Mouse (Mus musculus) thymus, adult 2 months (tissue): Measurements from ENCODE around the gene Map6. TPM values are rescaled to one million over a fixed set of nuclear protein-coding genes. Genes with fewer than 3 reads are reported as not detected.

Experiments
- DNase-seq: peaks from one replicate; pipeline ENCODE4 v3.0.0; 2021
- H3K27ac ChIP-seq: fragments of 200-500 bp; 2 replicates; pipeline ENCODE4 v1.5.1; 2012; ENCODE audit warnings: low read length, control low read depth; ENCODE audit not compliant: control insufficient read depth, insufficient read depth
- H3K27me3 ChIP-seq: fragments of 200-500 bp; 2 replicates; pipeline ENCODE4 v1.6.1; 2012; ENCODE audit warnings: mild to moderate bottlenecking, low read length, moderate library complexity, mixed read lengths; ENCODE audit not compliant: control insufficient read depth, insufficient read depth
- H3K36me3 ChIP-seq: fragments of 200-500 bp; 2 replicates; pipeline ENCODE4 v1.6.1; 2012; ENCODE audit warnings: mild to moderate bottlenecking, low read length, moderate library complexity; ENCODE audit not compliant: control insufficient read depth, insufficient read depth
- H3K4me1 ChIP-seq: fragments of 200-500 bp; replicated peaks from 2 replicates; pipeline ENCODE4 v1.6.1; 2012; ENCODE audit warnings: low read length; ENCODE audit not compliant: control insufficient read depth, insufficient read depth
- H3K4me3 ChIP-seq: fragments of 200-500 bp; 2 replicates; pipeline ENCODE4 v1.5.1; 2012; ENCODE audit warnings: mild to moderate bottlenecking, low read length, control low read depth, moderate library complexity; ENCODE audit not compliant: control insufficient read depth, insufficient read depth
- CTCF ChIP-seq: fragments of 200-500 bp; IDR thresholded peaks from 2 replicates; pipeline ENCODE4 v1.5.1; 2012; ENCODE audit warnings: mild to moderate bottlenecking, control low read depth, low read length, moderate library complexity, borderline replicate concordance; ENCODE audit not compliant: control insufficient read depth, poor library complexity, insufficient read depth; ENCODE audit errors: extremely low read depth
- POLR2A ChIP-seq: fragments of 200-500 bp; IDR thresholded peaks from 2 replicates; pipeline ENCODE4 v1.6.1; 2012; ENCODE audit warnings: mild to moderate bottlenecking, low read length, control low read depth, moderate library complexity; ENCODE audit not compliant: control insufficient read depth, poor library complexity, insufficient read depth; ENCODE audit errors: extremely low read depth
- WGBS: fragments of 180-500 bp; shearing (Covaris S2); methylation state at CpG from one replicate; pipeline ENCODE4 v1.1.7; 2018; 5-methylcytosine and 5-hydroxymethylcytosine counted together
- polyA plus RNA-seq: library from polyadenylated mRNA; depleted of rRNA; stranded (reverse); fragments of >200 nt; gene quantifications from 2 replicates; pipeline ENCODE4 v1.2.3, GENCODE M21; 2012; rRNA removed

Gene Map6
- polyA plus RNA-seq, 1 experiment = 1.3 TPM

DNA sequence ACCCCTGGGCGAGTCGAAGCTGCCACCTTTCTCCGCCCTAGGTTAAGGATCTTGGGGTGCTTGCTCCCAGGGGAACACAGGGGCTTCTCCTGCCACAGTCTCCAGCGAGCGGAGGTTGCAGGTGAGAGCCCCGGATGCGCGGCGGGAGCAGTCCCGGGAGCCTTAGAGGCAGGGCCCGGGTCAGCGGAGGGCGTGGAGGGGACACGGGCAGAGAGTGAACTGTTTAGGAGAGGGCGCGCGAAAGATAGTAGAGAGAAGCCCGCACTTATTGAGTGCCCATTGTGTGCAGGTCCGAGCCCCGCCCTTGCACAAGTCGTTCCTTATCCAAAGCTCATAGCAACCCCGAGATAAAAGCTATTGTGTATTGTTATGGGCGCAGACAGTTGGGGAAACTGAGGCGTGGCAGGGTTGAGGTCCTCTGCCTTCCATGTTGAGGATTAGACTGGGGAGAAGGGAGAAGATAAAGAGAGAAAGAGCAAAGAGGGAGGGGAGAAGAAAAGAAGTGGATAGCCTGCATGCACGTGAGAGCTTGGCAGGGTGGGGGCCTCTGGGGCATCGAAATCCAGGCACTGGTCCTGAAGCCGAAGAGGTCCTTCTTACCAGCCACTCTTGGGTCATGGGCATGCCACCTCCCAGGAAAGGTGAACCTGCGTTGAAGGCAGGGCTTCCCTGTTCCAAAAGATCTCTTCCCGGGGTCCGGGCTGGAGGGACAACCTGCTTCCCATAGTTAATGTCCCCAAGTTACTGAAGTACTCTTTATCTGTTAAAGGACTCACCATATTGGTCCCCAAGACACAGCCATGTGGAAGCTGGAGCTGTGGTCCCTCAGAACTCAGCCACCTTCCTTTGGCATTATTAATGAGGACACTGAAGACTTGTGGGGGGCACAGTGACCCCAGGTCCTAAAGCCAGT is 115.1 kb downstream of the Map6 start:
- Histone ChIP-seq H3K4me3 (peak overlapping the region; percentile 59), H3K36me3 (no peaks in the 10 kb centered on the region), H3K4me1 (peaks cover 19% of the 10 kb centered on the region), H3K27me3 (peaks cover 8% of the 10 kb centered on the region; the same call in 1 of the 2 replicates), H3K27ac (no peak overlapping the region)
- WGBS = 22% methylated on average over 30 of the region's 30 CpGs
- peak; percentile 33 for DNase-seq
- no peak for TF ChIP-seq CTCF

DNA sequence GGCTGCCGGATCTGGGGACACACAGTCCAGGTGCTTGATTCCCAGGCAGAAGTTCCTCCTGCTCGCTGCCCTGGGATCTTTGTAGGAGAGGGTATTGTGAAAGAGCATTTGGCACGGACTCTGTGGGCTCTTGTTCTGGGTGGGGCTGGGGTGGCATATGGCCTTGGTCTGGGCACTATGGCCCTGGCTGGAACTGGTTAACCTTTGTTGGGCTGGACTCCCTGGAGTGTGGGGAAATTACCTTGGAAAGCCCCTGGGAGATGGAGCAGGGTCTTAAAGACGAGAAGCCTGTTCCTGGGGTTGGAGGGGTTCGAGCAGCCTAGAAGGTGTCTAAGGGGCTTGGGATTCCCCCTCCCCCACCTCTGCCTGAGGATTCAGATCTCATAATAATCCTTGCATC is 116.0 kb downstream of the Map6 start:
- Histone ChIP-seq H3K4me1 (peaks cover 19% of the 10 kb centered on the region), H3K27ac (no peak overlapping the region), H3K27me3 (peaks cover 8% of the 10 kb centered on the region; the same call in 1 of the 2 replicates), H3K36me3 (no peaks in the 10 kb centered on the region), H3K4me3 (no peak overlapping the region)
- WGBS = 89% methylated on average over 5 of the region's 5 CpGs
- TF ChIP-seq POLR2A (no peak), CTCF (no peak)
- DNase-seq = no peak

DNA sequence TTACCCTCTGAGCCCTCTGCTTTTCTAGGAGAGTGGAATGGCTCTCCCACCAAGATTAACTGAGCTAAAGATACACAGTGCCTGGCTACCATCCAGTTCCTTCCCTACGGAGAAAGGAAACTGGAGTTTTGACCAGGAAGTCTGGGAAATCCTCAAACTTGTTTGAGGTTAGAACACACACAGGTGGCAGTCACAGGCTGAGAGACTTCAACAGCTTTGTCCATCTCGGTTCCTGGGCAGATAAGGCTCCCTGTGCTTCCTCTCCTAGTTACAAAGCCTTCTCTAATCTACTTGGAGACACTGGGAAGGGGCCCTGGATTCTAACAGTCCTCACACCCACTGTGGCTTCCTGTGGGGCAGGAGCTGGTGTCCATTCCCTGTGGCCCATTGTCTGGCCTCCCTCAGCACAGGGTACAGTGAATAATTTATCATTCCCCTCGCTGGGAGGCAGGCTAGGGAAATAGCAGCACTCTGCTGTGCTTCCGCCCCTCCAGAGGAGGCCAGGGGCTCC is 116.9 kb downstream of the Map6 start:
- H3K4me1 ChIP-seq = peaks cover 19% of the 10 kb centered on the region
- 68% methylated on average over 4 of the region's 4 CpGs for WGBS
- no peak for DNase-seq
- H3K4me3 ChIP-seq = no peak overlapping the region
- TF ChIP-seq CTCF (no peak), POLR2A (no peak)
- no peaks in the 10 kb centered on the region for H3K36me3 ChIP-seq
- no peak overlapping the region for H3K27ac ChIP-seq
- H3K27me3 ChIP-seq = peaks cover 8% of the 10 kb centered on the region; the same call in 1 of the 2 replicates

DNA sequence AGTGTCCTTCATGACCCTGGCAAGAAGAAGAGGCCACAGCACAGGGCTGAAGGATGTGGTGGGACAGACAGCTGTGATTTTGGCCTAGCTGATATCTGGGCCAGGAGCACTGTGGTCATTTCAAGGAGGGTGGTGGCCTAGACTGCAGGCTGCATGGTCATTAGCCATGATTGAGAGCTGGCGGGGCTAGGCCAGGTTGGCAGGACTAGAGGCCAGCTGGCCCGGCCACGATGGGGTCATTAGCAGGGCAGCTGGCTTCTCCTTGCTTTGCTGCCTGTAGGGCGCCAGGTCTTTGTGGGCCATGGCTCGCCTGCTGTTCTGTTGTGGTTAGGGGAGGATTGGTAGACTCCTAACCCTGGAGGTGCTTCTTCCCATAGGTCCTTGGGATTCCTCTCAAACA is 118.8 kb downstream of the Map6 start:
- DNase-seq = no peak
- peaks cover 8% of the 10 kb centered on the region; the same call in 1 of the 2 replicates for H3K27me3 ChIP-seq
- no peak overlapping the region for H3K27ac ChIP-seq
- WGBS = 78% methylated on average over 5 of the region's 5 CpGs
- no peak overlapping the region for H3K4me3 ChIP-seq
- TF ChIP-seq CTCF (no peak), POLR2A (no peak)
- H3K4me1 ChIP-seq = peaks cover 12% of the 10 kb centered on the region
- no peaks in the 10 kb centered on the region for H3K36me3 ChIP-seq

Other genes starting within 250 kb of the Map6 start
- gene Uvrag, start 126.3 kb upstream of the Map6 start, polyA plus RNA-seq = 74.6 and 144 TPM in 2 replicates
- gene Dgat2, start 84.7 kb upstream of the Map6 start, polyA plus RNA-seq = 122 and 130 TPM in 2 replicates
- gene Mogat2, start 28.8 kb upstream of the Map6 start, polyA plus RNA-seq = 0.32 and 0.61 TPM in 2 replicates
- gene Serpinh1, start 85.8 kb downstream of the Map6 start, polyA plus RNA-seq = 53.3 and 66.1 TPM in 2 replicates
- gene Gdpd5, start 114.0 kb downstream of the Map6 start, polyA plus RNA-seq = 13.9 and 18.5 TPM in 2 replicates
- 1.0 and 1.5 TPM in 2 replicates for gene Klhl35, start 198.6 kb downstream of the Map6 start, polyA plus RNA-seq
- 483 and 566 TPM in 2 replicates for gene Rps3, start 216.3 kb downstream of the Map6 start, polyA plus RNA-seq